ENCODE assay signal across 24 mouse cellular contexts in the genomic region with DNA sequence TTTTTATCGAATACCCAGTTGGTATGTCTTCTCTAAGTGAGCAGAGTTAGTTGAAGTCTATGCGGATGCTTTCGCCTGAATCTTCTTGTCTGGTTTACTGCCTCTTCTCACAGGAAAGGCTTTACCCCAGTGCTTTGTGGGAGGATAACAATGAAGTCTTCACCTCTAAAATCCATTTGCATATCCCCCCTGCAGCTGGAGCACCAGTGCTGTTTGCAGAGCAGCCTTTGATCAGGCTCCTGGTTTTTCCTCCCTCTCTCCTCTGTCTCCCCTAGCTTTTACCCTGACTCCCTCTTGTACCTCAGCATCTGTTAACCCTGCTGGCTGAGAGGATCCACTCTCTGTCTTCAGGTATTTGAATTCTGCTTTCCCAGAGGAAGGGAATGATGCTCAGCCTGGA.
A peak's percentile ranks its signal among the peaks of the same experiment; 100 is the strongest.
DNase-seq lines count a peak whose midpoint lies in the region; ATAC-seq lines count a peak whose summit lies in the region.
"Had no signal": no experiment of that assay in that cellular context is flagged by ENCODE, and none has a peak within 500 bp of the region (broad histone marks: within the 10 kb centered on the region; RNA-seq: fewer than 3 reads in every experiment).

No protein-coding gene starts in this region.

- H3K4me2 ChIP-seq in forebrain, embryonic 11.5 days (ENCODE audit: low read depth, low read length, severe bottlenecking) = no peak overlapping the region
- H3K4me2 ChIP-seq in hindbrain, embryonic 13.5 days = no peak overlapping the region
- H3K4me2 ChIP-seq in hindbrain, embryonic 14.5 days (replicated peaks) = no peak overlapping the region
- H3K4me2 ChIP-seq in midbrain, embryonic 14.5 days (ENCODE audit: low read length) = no peak overlapping the region
- H3K4me2 ChIP-seq: embryonic facial prominence, embryonic 12.5 days; heart, embryonic 13.5 days; kidney, embryonic 15.5 days; limb, embryonic 13.5 days; liver, embryonic 13.5 days; neural tube, embryonic 12.5 days had no signal

- no peak overlapping the region for H3K4me3 ChIP-seq in forebrain, embryonic 10.5 days
- H3K4me3 ChIP-seq in forebrain, embryonic 11.5 days (ENCODE audit: low read depth, low read length) = no peak overlapping the region
- no peak overlapping the region for H3K4me3 ChIP-seq in hindbrain, embryonic 13.5 days
- no peak overlapping the region for H3K4me3 ChIP-seq in hindbrain, embryonic 14.5 days (replicated peaks; ENCODE audit: low read length)
- H3K4me3 ChIP-seq in midbrain, embryonic 14.5 days (replicated peaks; ENCODE audit: low read depth, low read length) = no peak overlapping the region
- H3K4me3 ChIP-seq: embryonic facial prominence, embryonic 12.5 days; heart, embryonic 13.5 days; kidney, embryonic 15.5 days; limb, embryonic 13.5 days; liver, embryonic 13.5 days; neural tube, embryonic 12.5 days had no signal

- no peaks in the 10 kb centered on the region for H3K9me3 ChIP-seq in forebrain, embryonic 10.5 days
- no peaks in the 10 kb centered on the region for H3K9me3 ChIP-seq in forebrain, embryonic 11.5 days (ENCODE audit: control insufficient read depth, low read length)
- H3K9me3 ChIP-seq in hindbrain, embryonic 13.5 days = no peaks in the 10 kb centered on the region
- H3K9me3 ChIP-seq in hindbrain, embryonic 14.5 days (ENCODE audit: control insufficient read depth, low read length) = no peaks in the 10 kb centered on the region
- H3K9me3 ChIP-seq in midbrain, embryonic 14.5 days (ENCODE audit: control insufficient read depth, low read length) = no peaks in the 10 kb centered on the region
- H3K9me3 ChIP-seq: embryonic facial prominence, embryonic 12.5 days; heart, embryonic 13.5 days; kidney, embryonic 15.5 days; limb, embryonic 13.5 days; liver, embryonic 13.5 days; neural tube, embryonic 12.5 days had no signal

- 17% methylated on average over 3 of the region's 3 CpGs for WGBS in forebrain, embryonic 10.5 days
- 12% methylated on average over 3 of the region's 3 CpGs for WGBS in forebrain, embryonic 11.5 days
- WGBS in hindbrain, embryonic 13.5 days = 8% methylated on average over 3 of the region's 3 CpGs
- 9% methylated on average over 3 of the region's 3 CpGs for WGBS in hindbrain, embryonic 14.5 days
- 5% methylated on average over 3 of the region's 3 CpGs for WGBS in midbrain, embryonic 14.5 days

- no peak for ATAC-seq in forebrain, embryonic 11.5 days (replicated peaks; ENCODE audit: low FRiP score)
- no peak for ATAC-seq in hindbrain, embryonic 13.5 days (ENCODE audit: low FRiP score)
- ATAC-seq in hindbrain, embryonic 14.5 days (ENCODE audit: low FRiP score) = no peak
- ATAC-seq in midbrain, embryonic 14.5 days (ENCODE audit: low FRiP score, low TSS enrichment) = 0 out of 2 replicates have a peak, but pooled peaks have one; percentile 34
- ATAC-seq: forebrain, postnatal 0 days; intestine, postnatal 0 days had no signal

- no peak overlapping the region for H3K9ac ChIP-seq in forebrain, embryonic 11.5 days (ENCODE audit: low read length)
- no peak overlapping the region for H3K9ac ChIP-seq in hindbrain, embryonic 13.5 days
- H3K9ac ChIP-seq in hindbrain, embryonic 14.5 days = no peak overlapping the region
- no peak overlapping the region; the same call in 1 of the 2 replicates for H3K9ac ChIP-seq in midbrain, embryonic 14.5 days (replicated peaks; ENCODE audit: low read length)
- H3K9ac ChIP-seq: embryonic facial prominence, embryonic 12.5 days; forebrain, postnatal 0 days; heart, embryonic 13.5 days; kidney, embryonic 15.5 days; limb, embryonic 13.5 days; liver, embryonic 13.5 days; neural tube, embryonic 12.5 days had no signal

- H3K27me3 ChIP-seq in forebrain, embryonic 10.5 days (ENCODE audit: poor library complexity, severe bottlenecking) = no peaks in the 10 kb centered on the region
- no peaks in the 10 kb centered on the region for H3K27me3 ChIP-seq in forebrain, embryonic 11.5 days (ENCODE audit: control insufficient read depth, insufficient read depth, low read length)
- no peaks in the 10 kb centered on the region for H3K27me3 ChIP-seq in hindbrain, embryonic 13.5 days
- H3K27me3 ChIP-seq in hindbrain, embryonic 14.5 days (ENCODE audit: control insufficient read depth, insufficient read depth, low read length) = no peaks in the 10 kb centered on the region
- no peaks in the 10 kb centered on the region for H3K27me3 ChIP-seq in midbrain, embryonic 14.5 days (ENCODE audit: control insufficient read depth, insufficient read depth, low read length)
- H3K27me3 ChIP-seq: embryonic facial prominence, embryonic 12.5 days; heart, embryonic 13.5 days; kidney, embryonic 15.5 days; liver, embryonic 13.5 days; neural tube, embryonic 12.5 days had no signal

- DNase-seq in forebrain, embryonic 10.5 days (ENCODE audit: extremely low spot score, low spot score) = no peak
- no peak for DNase-seq in forebrain, embryonic 11.5 days (ENCODE audit: low spot score)
- DNase-seq in hindbrain, embryonic 14.5 days (ENCODE audit: low spot score) = no peak
- peak; percentile 61 for DNase-seq in midbrain, embryonic 14.5 days
- no peak for DNase-seq in left cerebral cortex, adult 8-10 months (ENCODE audit: low spot score in 2 of 2)
- DNase-seq in heart, postnatal 10 days = no peak
- DNase-seq: cerebellum, adult 18-20 months; cerebellum, postnatal 14 days; forebrain, postnatal 0 days; gastrocnemius, postnatal 14 days; heart, adult 18-20 months; kidney, postnatal 36 days; layer of hippocampus, postnatal 36 days; liver, embryonic 13.5 days; lung, adult 2 months; retina, postnatal 1 day; thymus, postnatal 25 days had no signal

- H3K27ac ChIP-seq in forebrain, embryonic 10.5 days = peak overlapping the region; percentile 48; the same call in 1 of the 2 replicates
- H3K27ac ChIP-seq in forebrain, embryonic 11.5 days (ENCODE audit: low read depth, low read length) = no peak overlapping the region
- H3K27ac ChIP-seq in hindbrain, embryonic 13.5 days = 0 out of 2 replicates have a peak overlapping the region, but pooled peaks have one; percentile 5
- H3K27ac ChIP-seq in hindbrain, embryonic 14.5 days = no peak overlapping the region
- H3K27ac ChIP-seq in midbrain, embryonic 14.5 days (replicated peaks; ENCODE audit: low read depth, low read length) = peak overlapping the region; percentile 50
- H3K27ac ChIP-seq: embryonic facial prominence, embryonic 12.5 days; heart, embryonic 13.5 days; kidney, embryonic 15.5 days; limb, embryonic 13.5 days; liver, embryonic 13.5 days; neural tube, embryonic 12.5 days had no signal

- peaks cover 14% of the 10 kb centered on the region for H3K4me1 ChIP-seq in forebrain, embryonic 10.5 days
- peaks cover 4% of the 10 kb centered on the region for H3K4me1 ChIP-seq in forebrain, embryonic 11.5 days (replicated peaks; ENCODE audit: control insufficient read depth, insufficient read depth, low read length)
- H3K4me1 ChIP-seq in hindbrain, embryonic 13.5 days (replicated peaks) = peaks cover 20% of the 10 kb centered on the region
- 0 out of 2 replicates have a peak, but pooled peaks cover 7% of the 10 kb centered on the region for H3K4me1 ChIP-seq in hindbrain, embryonic 14.5 days (replicated peaks; ENCODE audit: control insufficient read depth, insufficient read depth, low read length)
- peaks cover 21% of the 10 kb centered on the region for H3K4me1 ChIP-seq in midbrain, embryonic 14.5 days (ENCODE audit: control insufficient read depth, insufficient read depth, low read length)
- H3K4me1 ChIP-seq: embryonic facial prominence, embryonic 12.5 days; heart, embryonic 13.5 days; kidney, embryonic 15.5 days had no signal

- H3K36me3 ChIP-seq in forebrain, embryonic 10.5 days (replicated peaks) = no peaks in the 10 kb centered on the region
- H3K36me3 ChIP-seq in forebrain, embryonic 11.5 days (ENCODE audit: control insufficient read depth, insufficient read depth, low read length) = no peaks in the 10 kb centered on the region
- H3K36me3 ChIP-seq in hindbrain, embryonic 13.5 days = no peaks in the 10 kb centered on the region
- H3K36me3 ChIP-seq in hindbrain, embryonic 14.5 days (replicated peaks; ENCODE audit: control insufficient read depth, insufficient read depth) = no peaks in the 10 kb centered on the region
- 0 out of 2 replicates have a peak, but pooled peaks cover 6% of the 10 kb centered on the region for H3K36me3 ChIP-seq in midbrain, embryonic 14.5 days (ENCODE audit: control insufficient read depth, insufficient read depth, low read length)
- H3K36me3 ChIP-seq: embryonic facial prominence, embryonic 12.5 days; heart, embryonic 13.5 days; kidney, embryonic 15.5 days; limb, embryonic 13.5 days; liver, embryonic 13.5 days; neural tube, embryonic 12.5 days had no signal

- intact Hi-C loops in heart, postnatal 10 days (cut with DNase I) = no loop called here

Comparison
In these comparisons a context has a peak if more than half of its experiments do, and no peak if none do; other contexts are left out.
1. H3K27ac ChIP-seq: peak in forebrain, embryonic 10.5 days (single experiment), hindbrain, embryonic 13.5 days (single experiment) and midbrain, embryonic 14.5 days (single experiment); none in forebrain, embryonic 11.5 days (single experiment) and hindbrain, embryonic 14.5 days (single experiment).